Mouse (Mus musculus) intestine, postnatal 0 days (tissue): ENCODE data around the gene Krtap2-4. TPM values are rescaled to one million over a fixed set of nuclear protein-coding genes. Genes with fewer than 3 reads are reported as not detected.
"Not testable (repeated sequence)": the region's sequence is repeated elsewhere in the genome, so short reads cannot be mapped to it uniquely, and the experiment has no call there.

Experiments
- ATAC-seq: fragments of 200-750 bp; cut with Nextera tagmentation; 2 replicates; pipeline ENCODE4 v1.8.0; 2017; ENCODE audit warnings: mild to moderate bottlenecking, moderate TSS enrichment, moderate library complexity
- H3K27ac ChIP-seq: fragments of 300-500 bp; sonication (generic); 2 replicates; pipeline ENCODE4 v1.5.1; 2014; ENCODE audit warnings: mild to moderate bottlenecking, low read depth, low read length, moderate library complexity
- H3K27me3 ChIP-seq: fragments of 300-500 bp; sonication (generic); replicated peaks from 2 replicates; pipeline ENCODE4 v1.6.1; 2014; ENCODE audit warnings: low read length, mixed read lengths; ENCODE audit not compliant: control insufficient read depth, insufficient read depth
- H3K36me3 ChIP-seq: fragments of 300-500 bp; sonication (generic); 2 replicates; pipeline ENCODE4 v1.6.1; 2014; ENCODE audit warnings: mild to moderate bottlenecking, moderate library complexity; ENCODE audit not compliant: control insufficient read depth, insufficient read depth
- H3K4me1 ChIP-seq: fragments of 300-500 bp; sonication (generic); replicated peaks from 2 replicates; pipeline ENCODE4 v1.6.1; 2014; ENCODE audit warnings: antibody characterized with exemption, low read length, mixed read lengths; ENCODE audit not compliant: control insufficient read depth, insufficient read depth
- H3K4me2 ChIP-seq: fragments of 300-500 bp; sonication (generic); replicated peaks from 2 replicates; pipeline ENCODE4 v1.6.1; 2014; ENCODE audit warnings: low read depth, mild to moderate bottlenecking, moderate library complexity
- H3K4me3 ChIP-seq: fragments of 300-500 bp; sonication (generic); 2 replicates; pipeline ENCODE4 v1.5.1; 2014; ENCODE audit warnings: low read depth, low read length
- H3K9ac ChIP-seq: fragments of 300-500 bp; sonication (generic); 2 replicates; pipeline ENCODE4 v1.6.1; 2014; ENCODE audit warnings: mild to moderate bottlenecking, low read depth, low read length
- H3K9me3 ChIP-seq: fragments of 300-500 bp; sonication (generic); 2 replicates; pipeline ENCODE4 v1.6.1; 2016; ENCODE audit warnings: mixed run types; ENCODE audit not compliant: control insufficient read depth
- CTCF ChIP-seq: sonication (generic); IDR thresholded peaks from 2 replicates; pipeline ENCODE4 v1.5.1; 2016; ENCODE audit warnings: low read depth, mild to moderate bottlenecking, control low read depth, antibody characterized with exemption, moderate library complexity
- WGBS: fragments of 180-500 bp; shearing (Covaris S2); extraction: QIAGEN DNeasy Blood & Tissue Kit; methylation state at CpG from one replicate; pipeline ENCODE4 v1.1.7; 2014; 5-methylcytosine and 5-hydroxymethylcytosine counted together
- polyA plus RNA-seq: library from polyadenylated mRNA; unstranded; fragments of >200 nt; fragmentation: Nextera tagmentation; extraction: Ambion mirVana; gene quantifications from 2 replicates; pipeline ENCODE4 v1.2.1, GENCODE M21; 2015

Krtap2-4 gene
- polyA plus RNA-seq, 1 experiment from 2014 or later = not detected

DNA sequence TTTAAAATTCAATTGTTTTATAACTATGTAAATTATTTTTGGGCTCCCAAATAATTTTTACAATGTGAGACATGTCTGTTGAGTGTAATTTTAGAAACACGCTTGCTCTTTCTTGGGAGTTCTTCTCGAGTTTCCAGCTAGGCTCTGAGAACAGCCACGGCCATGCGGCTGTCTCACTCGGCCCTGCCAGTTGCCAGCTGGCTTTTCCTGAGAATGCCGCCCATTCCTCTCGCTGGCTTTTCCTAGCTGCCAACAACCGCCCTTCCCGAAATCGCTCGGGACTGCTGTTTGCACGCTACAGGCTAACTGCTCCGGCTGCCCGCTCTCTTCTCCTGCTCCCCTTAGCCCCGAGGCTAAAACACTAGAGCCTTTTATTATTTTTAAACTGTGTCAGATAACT is 31.8 kb upstream of the Krtap2-4 start:
- Histone ChIP-seq H3K27me3 (no peaks in the 10 kb centered on the region), H3K4me3 (no peak overlapping the region), H3K9me3 (no peaks in the 10 kb centered on the region), H3K4me2 (no peak overlapping the region), H3K36me3 (no peaks in the 10 kb centered on the region), H3K27ac (no peak overlapping the region), H3K4me1 (no peaks in the 10 kb centered on the region), H3K9ac (no peak overlapping the region)
- ATAC-seq = no peak
- WGBS = 85% methylated on average over 15 of the region's 15 CpGs
- no peak for TF ChIP-seq CTCF

DNA sequence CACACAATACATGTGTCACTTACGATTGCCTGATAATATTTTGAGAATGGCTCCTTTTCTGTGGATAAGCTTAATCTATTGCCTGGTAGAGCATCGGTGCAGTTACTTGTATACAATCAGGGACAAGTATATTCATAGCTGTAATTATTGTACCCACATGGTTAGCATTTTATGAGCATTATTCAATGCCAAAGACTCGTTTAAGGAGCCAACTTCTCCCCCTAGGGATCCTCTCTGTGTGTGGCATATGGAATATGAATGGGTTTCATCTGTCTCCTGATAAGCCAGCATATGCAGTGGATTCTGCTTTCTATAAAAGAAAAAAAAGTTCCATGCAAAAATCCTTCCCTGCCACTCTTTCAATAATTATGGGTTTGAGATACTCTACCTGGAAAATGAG is 29.7 kb upstream of the Krtap2-4 start:
- H3K9me3 ChIP-seq = no peaks in the 10 kb centered on the region
- no peaks in the 10 kb centered on the region for H3K27me3 ChIP-seq
- WGBS = 74% methylated on average over 3 of the region's 3 CpGs
- H3K4me1 ChIP-seq = no peaks in the 10 kb centered on the region
- H3K27ac ChIP-seq = no peak overlapping the region
- no peak for ATAC-seq
- no peak for TF ChIP-seq CTCF
- H3K4me2 ChIP-seq = no peak overlapping the region
- no peak overlapping the region for H3K9ac ChIP-seq
- H3K36me3 ChIP-seq = no peaks in the 10 kb centered on the region
- H3K4me3 ChIP-seq = no peak overlapping the region

- not testable (repeated sequence) for H3K27ac ChIP-seq, H3K36me3 ChIP-seq, H3K27me3 ChIP-seq, H3K4me3 ChIP-seq, H3K4me2 ChIP-seq, ATAC-seq, H3K9me3 ChIP-seq, H3K4me1 ChIP-seq, H3K9ac ChIP-seq
- 73% methylated on average over 9 of the region's 9 CpGs for whole genome bisulfite sequencing
Measured at GRCm38 (mm10) chr11:99643635-99644139, 29.0 kb upstream of the Krtap2-4 start, which contains the start of gene Krtap4-7. Gene Krtap4-7, minus strand, starts transcription at chr11:99644089.

GRCm38 (mm10) chr11:99640926-99641325 is 26.3 kb upstream of the Krtap2-4 start:
- no peaks in the 10 kb centered on the region for H3K9me3 ChIP-seq
- 23% methylated on average over 1 of the region's 1 CpGs for WGBS
- no peak overlapping the region for H3K9ac ChIP-seq
- H3K36me3 ChIP-seq = no peaks in the 10 kb centered on the region
- H3K4me1 ChIP-seq = no peaks in the 10 kb centered on the region
- TF ChIP-seq CTCF = no peak
- no peak for ATAC-seq
- no peak overlapping the region for H3K4me3 ChIP-seq
- no peak overlapping the region for H3K27ac ChIP-seq
- no peak overlapping the region for H3K4me2 ChIP-seq
- H3K27me3 ChIP-seq = no peaks in the 10 kb centered on the region

- Histone ChIP-seq H3K27me3 (no peaks in the 10 kb centered on the region), H3K9me3 (no peaks in the 10 kb centered on the region), H3K9ac (no peak overlapping the region), H3K4me1 (no peaks in the 10 kb centered on the region), H3K4me3 (no peak overlapping the region), H3K36me3 (no peaks in the 10 kb centered on the region), H3K4me2 (no peak overlapping the region), H3K27ac (no peak overlapping the region)
- 71% methylated on average over 1 of the region's 1 CpGs for WGBS
- ATAC-seq = no peak
- no peak for TF ChIP-seq CTCF
Measured at GRCm38 (mm10) chr11:99637086-99637485, 22.4 kb upstream of the Krtap2-4 start.

GRCm38 (mm10) chr11:99634653-99635134 is 20.0 kb upstream of the Krtap2-4 start, which contains the start of gene Krtap4-2:
Gene Krtap4-2, minus strand, starts transcription at chr11:99635084.
- Histone ChIP-seq H3K4me3 (no peak within 1 kb of the TSS), H3K9ac (no peak within 1 kb of the TSS), H3K9me3 (no peaks in the 10 kb centered on the region), H3K36me3 (no peaks in the 10 kb centered on the region), H3K4me1 (no peaks in the 10 kb centered on the region), H3K27ac (no peak within 1 kb of the TSS), H3K4me2 (no peak within 1 kb of the TSS), H3K27me3 (no peaks in the 10 kb centered on the region)
- TF ChIP-seq CTCF = no peak
- 45% methylated on average over 8 of the region's 8 CpGs for WGBS
- no peak for ATAC-seq

- Histone ChIP-seq H3K9me3 (no peaks in the 10 kb centered on the region), H3K4me2 (no peak overlapping the region), H3K27ac (no peak overlapping the region), H3K36me3 (no peaks in the 10 kb centered on the region), H3K4me3 (no peak overlapping the region), H3K9ac (no peak overlapping the region), H3K4me1 (no peaks in the 10 kb centered on the region), H3K27me3 (no peaks in the 10 kb centered on the region)
- WGBS = 78% methylated on average over 2 of the region's 2 CpGs
- no peak for ATAC-seq
- no peak for TF ChIP-seq CTCF
Measured at GRCm38 (mm10) chr11:99633293-99633692, 18.6 kb upstream of the Krtap2-4 start.
